Mouse (Mus musculus) gastrocnemius, postnatal 25 days (tissue): Measurements from ENCODE around the gene Mrpl57. TPM values are rescaled to one million over a fixed set of nuclear protein-coding genes. Genes with fewer than 3 reads are reported as not detected.
"Not testable (repeated sequence)": the region's sequence is repeated elsewhere in the genome, so short reads cannot be mapped to it uniquely, and the experiment has no call there.

Experiments
- DNase-seq: peaks from one replicate; pipeline ENCODE4 v3.0.0; 2022
- long read RNA-seq, 2 experiments: library from polyadenylated mRNA; stranded (forward); transcript quantifications; one replicate each; pipeline ENCODE4 v2.0.0; 2021
- total RNA-seq, 2 experiments: library from RNA; stranded (reverse); gene quantifications; 1 replicate in 1 of 2; 2 replicates in 1 of 2; pipeline ENCODE4 v1.2.3; 2021

Gene Mrpl57
- 10 to 100 TPM; 62.0 to 66.1 TPM for total RNA-seq
- long read RNA-seq, experiment 1, transcript Mrpl57-202 (1 exons, 519 nt): minor isoform, 20 of 145 reads
- long read RNA-seq, experiment 1, transcript Mrpl57-201 (2 exons, 2,877 nt): major isoform, 121 of 145 reads
- long read RNA-seq, experiment 1, partial matches to known transcripts: 0 of 145 reads
- long read RNA-seq, experiment 1, other reads (novel, unspliced or antisense): 4 of 145 reads
- long read RNA-seq, experiment 2, transcript Mrpl57-202 (1 exons, 519 nt): minor isoform, 12 of 79 reads
- long read RNA-seq, experiment 2, transcript Mrpl57-201 (2 exons, 2,877 nt): major isoform, 65 of 79 reads
- long read RNA-seq, experiment 2, partial matches to known transcripts: 0 of 79 reads
- long read RNA-seq, experiment 2, other reads (novel, unspliced or antisense): 2 of 79 reads

- peak; percentile 86 for DNase-seq
Observed at GRCm38 (mm10) chr14:57825788-57826751, at the start of gene Mrpl57, which contains the start of gene Ska3. Gene Mrpl57 (plus strand): TSS chr14:57826234. Gene Ska3 (minus strand): TSS chr14:57826185.

- no peak for DNase-seq
Observed at GRCm38 (mm10) chr14:57787406-57787805, 38.6 kb upstream of the Mrpl57 start.

- no peak for DNase-seq
Observed at GRCm38 (mm10) chr14:57789311-57789710, 36.7 kb upstream of the Mrpl57 start.

GRCm38 (mm10) chr14:57789759-57790158 is 36.3 kb upstream of the Mrpl57 start:
- DNase-seq: no peak

GRCm38 (mm10) chr14:57791171-57791570 is 34.9 kb upstream of the Mrpl57 start:
- no peak for DNase-seq

- no peak for DNase-seq
Observed at GRCm38 (mm10) chr14:57797551-57797950, 28.5 kb upstream of the Mrpl57 start.

- DNase-seq: peak; percentile 96
Observed at GRCm38 (mm10) chr14:57797991-57798931, 27.8 kb upstream of the Mrpl57 start, which contains the start of gene Sap18. Gene Sap18 (plus strand): TSS chr14:57798180.

DNA sequence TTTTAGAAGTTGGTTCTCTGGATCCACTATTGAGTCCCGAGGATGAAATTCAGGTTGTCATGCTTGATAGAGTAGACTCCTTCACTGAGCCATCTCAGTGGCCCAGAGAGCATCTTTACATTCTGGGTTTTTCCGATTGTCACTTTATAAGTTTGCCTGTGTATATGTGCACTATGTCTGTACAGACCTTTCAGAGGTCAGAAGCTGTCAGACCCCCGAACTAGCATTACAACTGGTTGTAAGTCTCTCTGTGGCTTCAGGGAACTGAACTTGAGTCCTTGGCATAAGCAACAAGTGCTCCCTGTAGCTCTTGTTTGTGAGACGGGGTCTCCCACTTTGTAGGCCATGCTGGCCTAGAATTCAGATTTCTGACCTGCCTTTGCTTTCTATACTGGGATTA is 22.3 kb upstream of the Mrpl57 start:
- no peak for DNase-seq

DNA sequence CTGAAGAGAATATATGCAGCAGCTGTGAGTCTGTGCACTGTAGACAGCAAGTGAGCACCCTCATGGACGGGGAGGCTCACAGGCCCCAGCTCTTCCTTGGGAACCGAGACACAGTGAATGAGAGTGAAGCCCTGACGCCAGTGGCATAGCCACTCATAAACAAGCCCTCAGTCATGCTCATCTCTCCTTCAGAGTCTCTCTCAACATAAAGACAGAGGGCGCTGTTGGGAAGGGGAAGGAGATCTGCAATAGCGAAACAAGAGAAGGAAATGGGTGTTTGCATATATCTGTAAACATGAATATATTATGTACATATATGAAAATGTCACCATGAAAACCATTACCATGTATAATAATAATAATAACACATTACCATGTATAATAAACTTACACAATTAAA is 17.5 kb upstream of the Mrpl57 start:
- DNase-seq: no peak

DNA sequence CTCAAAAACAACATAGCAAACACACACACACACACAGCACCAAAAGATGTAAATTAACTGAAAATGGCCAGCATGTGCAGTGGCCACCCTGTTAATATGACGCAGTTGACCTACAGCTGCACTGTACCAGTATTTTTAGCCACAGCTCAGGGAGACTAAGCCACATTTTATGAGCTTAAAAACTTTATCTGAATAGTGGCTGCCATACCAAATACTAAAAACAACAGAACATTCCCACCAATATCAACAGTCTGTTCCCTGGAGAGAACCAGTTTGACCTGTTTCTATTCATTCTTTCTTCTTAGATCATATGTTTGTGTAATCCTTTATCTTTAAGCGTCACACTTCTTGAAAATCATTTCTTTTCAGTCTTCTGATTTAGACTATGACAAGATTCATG is 15.1 kb upstream of the Mrpl57 start:
- DNase-seq: no peak

DNA sequence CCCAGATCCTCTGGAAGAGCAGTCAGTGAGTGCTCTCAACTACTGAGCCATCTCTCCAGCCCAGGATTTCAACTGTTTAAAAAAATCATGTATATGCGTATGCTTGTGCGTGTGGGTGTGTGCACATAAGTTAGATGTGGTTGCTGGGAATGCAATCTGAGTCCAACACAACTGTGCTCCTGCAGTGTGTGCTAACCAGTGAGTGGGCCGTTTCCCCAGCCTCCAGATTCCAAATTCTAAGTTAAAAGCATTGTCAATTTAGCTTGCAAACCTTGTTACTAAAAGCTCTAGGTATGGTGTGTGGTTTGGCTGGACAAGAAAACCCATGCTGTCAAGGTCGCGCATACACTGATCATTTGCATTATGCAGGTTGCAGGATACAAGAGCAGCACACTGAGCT is 14.2 kb upstream of the Mrpl57 start:
- DNase-seq: no peak

GRCm38 (mm10) chr14:57820839-57821238 is 5.2 kb upstream of the Mrpl57 start:
- DNase-seq: no peak

DNA sequence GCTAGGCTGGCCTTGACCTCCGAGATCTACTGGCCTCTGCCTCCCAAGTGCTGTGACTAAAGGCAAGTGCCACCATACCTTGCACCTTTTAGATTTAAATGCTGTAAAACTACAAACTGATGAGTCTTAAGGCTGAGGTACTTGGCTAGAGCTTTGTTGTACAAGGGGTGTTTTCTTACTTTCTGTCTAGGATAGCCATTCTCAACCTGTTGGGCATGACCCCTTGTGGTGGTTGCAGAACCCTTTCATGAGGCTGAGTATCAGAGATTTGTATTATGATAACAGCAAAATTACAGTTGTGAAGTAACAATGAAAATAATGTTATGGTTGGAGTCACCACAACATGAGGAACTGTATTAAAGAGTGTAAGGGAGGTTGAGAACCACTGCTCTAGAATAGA is 1.2 kb downstream of the Mrpl57 start:
- no peak for DNase-seq

GRCm38 (mm10) chr14:57833526-57833925 is 7.5 kb downstream of the Mrpl57 start:
- no peak for DNase-seq

GRCm38 (mm10) chr14:57835157-57835556 is 9.1 kb downstream of the Mrpl57 start:
- no peak for DNase-seq

- no peak for DNase-seq
Observed at GRCm38 (mm10) chr14:57844535-57844934, 18.5 kb downstream of the Mrpl57 start.

DNA sequence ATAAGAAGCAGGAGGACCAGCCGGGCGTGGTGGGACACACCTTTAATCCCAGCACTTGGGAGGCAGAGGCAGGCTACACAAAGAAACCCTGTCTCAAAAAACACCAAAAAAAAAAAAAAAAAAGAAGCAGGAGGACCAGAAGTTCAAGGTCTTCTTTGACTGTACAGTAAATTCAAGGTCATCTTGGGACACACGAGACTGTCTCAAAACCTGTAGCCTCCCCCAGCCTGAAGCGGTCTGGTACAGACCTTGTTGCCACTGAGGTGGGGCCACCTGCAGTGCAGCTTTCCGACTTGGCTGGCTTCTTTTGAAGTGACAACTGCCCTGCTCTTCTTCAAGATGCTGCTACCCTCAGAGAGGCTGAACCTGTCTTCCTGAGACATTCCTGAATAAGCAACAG is 22.0 kb downstream of the Mrpl57 start:
- not testable (repeated sequence) for DNase-seq

DNA sequence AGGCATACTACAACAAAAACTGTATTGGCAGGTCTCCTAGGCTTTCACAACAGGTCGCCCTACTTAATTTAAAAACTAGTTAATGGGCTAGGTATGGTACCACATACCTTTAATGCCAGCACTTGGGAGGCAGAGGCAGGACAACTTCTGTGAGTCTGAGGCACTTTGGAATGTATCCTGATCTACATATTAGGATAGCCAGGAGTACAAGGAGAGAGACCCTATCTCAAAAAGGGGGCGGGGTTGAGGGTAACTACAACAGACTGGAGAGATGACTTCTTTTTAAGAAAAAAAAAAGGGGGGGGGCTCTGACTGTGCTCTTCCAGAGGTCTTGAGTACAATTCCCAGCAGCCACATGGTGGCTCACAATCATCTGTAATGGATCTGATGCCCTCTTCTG is 22.6 kb downstream of the Mrpl57 start:
- no peak for DNase-seq

DNA sequence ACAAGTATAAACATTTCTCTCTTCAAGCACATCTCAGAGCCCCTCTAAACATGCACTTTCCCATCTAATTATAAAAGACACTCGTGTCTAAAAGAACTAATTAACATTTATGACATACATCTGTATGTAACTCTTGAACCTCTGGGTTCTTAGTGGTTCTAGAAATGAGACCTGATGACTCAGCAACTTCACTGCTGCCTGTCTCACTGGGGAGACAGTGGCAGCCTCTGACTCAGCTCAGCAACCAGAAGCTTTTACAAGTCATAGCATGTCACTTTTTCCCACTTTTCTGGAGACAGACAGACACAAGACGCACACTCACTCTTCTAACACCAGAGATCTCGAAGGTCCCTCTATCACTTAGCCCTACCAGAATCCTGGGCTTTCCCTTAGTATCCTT is 24.3 kb downstream of the Mrpl57 start:
- DNase-seq: no peak

DNA sequence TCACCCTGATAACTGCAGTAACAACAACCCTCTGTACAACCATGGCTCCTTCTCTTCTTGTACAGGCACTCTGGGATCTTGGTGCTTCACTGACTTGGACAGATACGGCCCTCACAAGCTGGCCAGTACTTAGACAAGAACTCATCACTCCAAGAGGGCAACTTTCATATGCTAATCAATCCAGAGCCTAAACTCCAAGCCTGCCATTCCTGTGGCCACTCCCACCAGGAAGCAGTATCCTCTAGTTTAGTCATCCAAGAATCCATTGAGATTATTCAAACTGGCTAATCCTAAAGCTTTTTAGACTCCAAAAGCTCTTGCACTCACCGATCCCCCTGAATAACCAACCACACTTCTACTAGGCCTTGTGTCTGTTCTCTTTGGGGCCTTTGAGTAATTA is 26.9 kb downstream of the Mrpl57 start:
- no peak for DNase-seq

- not testable (repeated sequence) for DNase-seq
Observed at GRCm38 (mm10) chr14:57856037-57856436, 30.0 kb downstream of the Mrpl57 start.

DNA sequence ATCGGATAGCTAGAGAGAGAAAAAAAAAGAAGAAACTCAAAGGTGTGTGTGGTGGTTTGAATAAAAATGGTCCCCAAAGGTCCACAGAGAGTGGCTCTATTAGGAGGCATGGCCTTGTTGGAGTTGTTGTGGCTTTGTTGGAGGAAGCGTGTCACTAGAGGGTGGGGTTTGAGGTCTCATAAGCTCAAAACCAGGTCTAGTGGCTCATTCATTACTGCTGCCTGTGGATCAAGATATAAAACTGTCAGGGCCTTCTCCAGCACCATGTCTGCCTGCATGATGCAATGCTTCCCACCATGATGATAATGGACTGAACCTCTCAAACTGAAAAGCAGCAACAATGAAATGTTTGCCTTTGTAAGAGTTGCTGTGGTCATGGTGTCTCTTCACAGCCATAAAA is 32.6 kb downstream of the Mrpl57 start:
- DNase-seq: no peak
